Mouse (Mus musculus) stomach, postnatal 0 days (tissue): ENCODE measurements at regions not wholly inside any gene's neighbourhood (a gene's known extent, or its start where the extent isn't known, plus 50 kb on each side); places are given as distances from the start of the nearest gene placed in this dataset.

ENCODE experiments used
- ATAC-seq: fragments of 200-750 bp; cut with Nextera tagmentation; 2 replicates; pipeline ENCODE4 v1.8.0; 2017; ENCODE audit not compliant: low FRiP score, low TSS enrichment
- DNase-seq: peaks from one replicate; pipeline ENCODE4 v3.0.0-alpha.2; 2016; ENCODE audit warnings: low spot score
- H3K27ac ChIP-seq: fragments of 300-500 bp; sonication (generic); replicated peaks from 2 replicates; pipeline ENCODE4 v1.5.1; 2014; ENCODE audit warnings: mild to moderate bottlenecking, control low read depth
- H3K27me3 ChIP-seq: fragments of 300-500 bp; sonication (generic); 2 replicates; pipeline ENCODE4 v1.6.1; 2014; ENCODE audit warnings: low read length; ENCODE audit not compliant: control insufficient read depth, insufficient read depth
- H3K36me3 ChIP-seq: fragments of 300-500 bp; sonication (generic); 2 replicates; pipeline ENCODE4 v1.6.1; 2014; ENCODE audit warnings: low read length, mixed read lengths; ENCODE audit not compliant: control insufficient read depth, insufficient read depth
- H3K4me1 ChIP-seq: fragments of 300-500 bp; sonication (generic); replicated peaks from 2 replicates; pipeline ENCODE4 v1.6.1; 2014; ENCODE audit warnings: antibody characterized with exemption; ENCODE audit not compliant: control insufficient read depth, insufficient read depth
- H3K4me2 ChIP-seq: fragments of 300-500 bp; sonication (generic); replicated peaks from 2 replicates; pipeline ENCODE4 v1.6.1; 2014; ENCODE audit warnings: low read depth, mild to moderate bottlenecking, control low read depth, moderate library complexity
- H3K4me3 ChIP-seq: fragments of 300-500 bp; sonication (generic); 2 replicates; pipeline ENCODE4 v1.5.1; 2014; ENCODE audit warnings: low read depth, low read length, control low read depth
- H3K9ac ChIP-seq: fragments of 300-500 bp; sonication (generic); 2 replicates; pipeline ENCODE4 v1.6.1; 2014; ENCODE audit warnings: mild to moderate bottlenecking, low read length, control low read depth, mixed read lengths
- H3K9me3 ChIP-seq: fragments of 300-500 bp; sonication (generic); 2 replicates; pipeline ENCODE4 v1.6.1; 2016; ENCODE audit warnings: low read length; ENCODE audit not compliant: control insufficient read depth
- CTCF ChIP-seq: IDR thresholded peaks from 2 replicates; pipeline ENCODE4 v1.5.1; 2016; ENCODE audit warnings: antibody characterized with exemption, low read depth, mild to moderate bottlenecking, moderate library complexity
- EP300 ChIP-seq: optimal IDR thresholded peaks from 2 replicates; pipeline ENCODE3; 2016; ENCODE audit warnings: antibody characterized with exemption
- WGBS: fragments of 180-500 bp; shearing (Covaris S2); extraction: QIAGEN DNeasy Blood & Tissue Kit; methylation state at CpG from one replicate; pipeline ENCODE4 v1.1.7; 2014; 5-methylcytosine and 5-hydroxymethylcytosine counted together

GRCm38 (mm10) chr4:27945768-27946167 lies 867.2 kb upstream of the Epha7 start:
- 71% methylated on average over 1 of the region's 1 CpGs for WGBS
- Histone ChIP-seq H3K9ac (no peak overlapping the region), H3K9me3 (no peaks in the 10 kb centered on the region), H3K4me1 (no peaks in the 10 kb centered on the region), H3K27me3 (no peaks in the 10 kb centered on the region), H3K4me2 (no peak overlapping the region), H3K27ac (no peak overlapping the region), H3K4me3 (no peak overlapping the region), H3K36me3 (no peaks in the 10 kb centered on the region)
- no peak for TF ChIP-seq EP300
- no peak for TF ChIP-seq CTCF
- ATAC-seq (no peak), DNase-seq (no peak)

- no peak overlapping the region for H3K4me2 ChIP-seq
- WGBS: 66% methylated on average over 8 of the region's 8 CpGs
- ATAC-seq (no peak), DNase-seq (no peak)
- H3K27ac ChIP-seq: no peak overlapping the region
- H3K4me1 ChIP-seq: no peaks in the 10 kb centered on the region
- no peaks in the 10 kb centered on the region for H3K27me3 ChIP-seq
- no peaks in the 10 kb centered on the region for H3K9me3 ChIP-seq
- no peak overlapping the region for H3K9ac ChIP-seq
- H3K4me3 ChIP-seq: no peak overlapping the region
- no peaks in the 10 kb centered on the region for H3K36me3 ChIP-seq
- TF ChIP-seq EP300 (no peak), CTCF (no peak)
Observed at GRCm38 (mm10) chr4:27949970-27950717, 862.8 kb upstream of the Epha7 start.

DNA sequence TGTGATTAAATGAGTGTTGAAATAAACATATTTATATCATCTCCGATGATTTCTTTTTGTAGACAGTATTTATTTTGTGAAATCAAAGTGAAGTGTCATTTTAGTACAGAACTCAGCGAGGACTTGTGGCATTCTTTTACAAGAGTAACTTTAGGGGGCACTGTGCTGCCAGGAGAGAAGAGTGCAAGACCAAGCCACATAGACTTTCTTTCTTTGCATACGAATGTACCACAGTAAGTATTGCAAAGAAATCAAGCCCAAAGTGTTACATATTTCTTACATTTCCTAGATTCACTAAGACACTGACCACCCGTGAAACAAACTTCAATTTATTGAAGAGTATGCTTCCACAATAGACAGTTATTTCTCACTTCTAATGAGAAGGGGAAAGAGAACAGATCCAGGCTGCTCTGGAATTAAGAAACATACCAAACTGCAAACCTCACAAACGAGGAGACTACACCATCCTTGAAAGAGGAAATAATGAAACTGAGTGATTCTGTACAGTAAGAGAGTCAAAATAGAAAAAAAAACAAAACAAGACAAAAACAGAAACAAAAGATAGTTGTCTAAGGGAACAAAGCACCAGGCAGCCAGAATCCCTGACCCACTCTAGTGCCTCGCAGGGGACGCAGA lies 847.8 kb upstream of the Epha7 start:
- TF ChIP-seq EP300: no peak
- peak; percentile 68 for TF ChIP-seq CTCF
- no peak overlapping the region for H3K4me2 ChIP-seq
- WGBS: 31% methylated on average over 7 of the region's 7 CpGs

GRCm38 (mm10) chr4:27970569-27970968 lies 842.4 kb upstream of the Epha7 start:
- no peak overlapping the region for H3K27ac ChIP-seq
- DNase-seq (no peak), ATAC-seq (no peak)
- no peaks in the 10 kb centered on the region for H3K9me3 ChIP-seq
- H3K36me3 ChIP-seq: no peaks in the 10 kb centered on the region
- no peak overlapping the region for H3K4me3 ChIP-seq
- no peaks in the 10 kb centered on the region for H3K27me3 ChIP-seq
- H3K9ac ChIP-seq: no peak overlapping the region
- no peak overlapping the region for H3K4me2 ChIP-seq
- WGBS: 45% methylated on average over 5 of the region's 5 CpGs
- TF ChIP-seq CTCF (no peak), EP300 (no peak)
- no peaks in the 10 kb centered on the region for H3K4me1 ChIP-seq

More for the DNA sequence above, 847.8 kb upstream of the Epha7 start:
- ATAC-seq: no peak
- DNase-seq: no peak
- Histone ChIP-seq H3K27me3 (no peaks in the 10 kb centered on the region), H3K9ac (no peak overlapping the region), H3K4me3 (no peak overlapping the region), H3K9me3 (no peaks in the 10 kb centered on the region), H3K4me1 (no peaks in the 10 kb centered on the region), H3K27ac (no peak overlapping the region), H3K36me3 (no peaks in the 10 kb centered on the region)

DNA sequence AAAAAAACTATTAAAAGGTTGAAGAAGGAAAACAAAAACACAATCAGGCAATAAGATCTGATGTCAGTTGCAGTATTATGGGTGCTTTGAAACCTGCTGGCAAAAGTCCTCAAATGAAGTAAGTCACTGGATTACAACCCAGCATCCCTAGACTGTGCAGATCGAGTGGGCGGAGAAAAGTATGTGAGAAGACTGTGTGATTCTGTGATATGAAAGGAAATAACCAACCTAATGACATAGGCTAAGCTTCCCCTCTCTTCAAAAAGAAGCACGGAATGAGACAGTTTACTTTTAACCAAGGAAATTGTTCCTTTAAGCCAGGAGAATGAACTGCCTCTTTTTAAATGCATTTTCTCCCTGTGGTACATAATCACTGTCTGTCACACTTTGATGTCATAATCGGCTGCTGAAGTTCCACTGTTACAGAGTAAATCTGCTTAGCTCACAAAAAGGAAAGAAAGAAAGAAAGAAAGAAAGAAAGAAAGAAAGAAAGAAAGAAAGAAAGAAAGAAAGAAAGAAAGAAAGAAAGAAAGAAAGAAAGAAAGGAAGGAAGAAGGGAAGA lies 833.6 kb upstream of the Epha7 start:
- DNase-seq (no peak), ATAC-seq (no peak)
- Histone ChIP-seq H3K4me3 (no peak overlapping the region), H3K27ac (no peak overlapping the region), H3K4me2 (no peak overlapping the region), H3K9ac (no peak overlapping the region), H3K4me1 (no peaks in the 10 kb centered on the region), H3K36me3 (no peaks in the 10 kb centered on the region), H3K9me3 (no peaks in the 10 kb centered on the region), H3K27me3 (no peaks in the 10 kb centered on the region)
- 58% methylated on average over 4 of the region's 4 CpGs for WGBS
- TF ChIP-seq CTCF: no peak
- TF ChIP-seq EP300: no peak

GRCm38 (mm10) chr4:27979781-27980180 lies 833.1 kb upstream of the Epha7 start:
- Histone ChIP-seq H3K9ac (no peak overlapping the region), H3K9me3 (no peaks in the 10 kb centered on the region), H3K27ac (no peak overlapping the region), H3K4me1 (no peaks in the 10 kb centered on the region), H3K4me2 (no peak overlapping the region), H3K4me3 (no peak overlapping the region), H3K36me3 (no peaks in the 10 kb centered on the region), H3K27me3 (no peaks in the 10 kb centered on the region)
- ATAC-seq (no peak), DNase-seq (no peak)
- 65% methylated on average over 10 of the region's 10 CpGs for WGBS
- TF ChIP-seq EP300 (no peak), CTCF (no peak)
